Mouse (Mus musculus): ENCODE measurements at regions not wholly inside any gene's neighbourhood (a gene's known extent, or its start where the extent isn't known, plus 50 kb on each side); places are given as distances from the start of the nearest gene placed in this dataset.

GRCm38 (mm10) chr17:64209640-64210039 is 122.1 kb downstream of the Pja2 start:
- DNase-seq (ENCODE audit: low read depth, low spot score): no peak
- TF ChIP-seq MAFK (IDR thresholded peaks at IDR 0.05; ENCODE audit: borderline replicate concordance, low read depth, low read length) (no peak), ETS1 (IDR thresholded peaks at IDR 0.05; ENCODE audit: low read depth, low read length) (no peak), USF2 (IDR thresholded peaks at IDR 0.05; ENCODE audit: borderline replicate concordance in 1 of 2, insufficient read depth in 1 of 2, low read depth in 1 of 2, low read length in 2 of 2) (no peak), MYC (IDR thresholded peaks at IDR 0.05; ENCODE audit: low read depth, low read length) (no peak), GABPA (IDR thresholded peaks at IDR 0.05; ENCODE audit: low read depth, low read length) (no peak), ZC3H11A (IDR thresholded peaks at IDR 0.05; ENCODE audit: low read depth, low read length) (no peak), EP300 (IDR thresholded peaks at IDR 0.05; ENCODE audit: low read depth in 1 of 2, low read length in 2 of 2) (no peak), POLR2A (IDR thresholded peaks at IDR 0.05; ENCODE audit: control insufficient read depth in 1 of 2, insufficient read depth in 1 of 2, low read depth in 1 of 2, low read length in 2 of 2, poor library complexity in 1 of 2) (no peak), MYB (IDR thresholded peaks at IDR 0.05; ENCODE audit: low read depth, low read length) (no peak), CHD1 (IDR thresholded peaks at IDR 0.05; ENCODE audit: low read depth, low read length) (no peak), E2F4 (IDR thresholded peaks at IDR 0.05; ENCODE audit: borderline replicate concordance, low read depth, low read length) (no peak), NRF1 (IDR thresholded peaks at IDR 0.05; ENCODE audit: insufficient read depth, low read depth, low read length, poor library complexity, severe bottlenecking) (no peak), CTCF (IDR thresholded peaks at IDR 0.05 in 2 of 3, conservative IDR thresholded peaks at IDR 0.05 in 1 of 3; ENCODE audit: control insufficient read depth in 1 of 3, insufficient read depth in 1 of 3, low read depth in 2 of 3, low read length in 3 of 3, poor library complexity in 1 of 3, severe bottlenecking in 1 of 3) (no peak), GATA1 (IDR thresholded peaks at IDR 0.05; ENCODE audit: low read depth, low read length) (no peak), USF1 (IDR thresholded peaks at IDR 0.05; ENCODE audit: low read depth, low read length) (no peak), MAZ (IDR thresholded peaks at IDR 0.05; ENCODE audit: low read depth, low read length) (no peak), TBP (IDR thresholded peaks at IDR 0.05; ENCODE audit: low read depth, low read length) (no peak), JUND (IDR thresholded peaks at IDR 0.05; ENCODE audit: low read depth, low read length) (no peak), TAL1 (IDR thresholded peaks at IDR 0.05; ENCODE audit: low read length) (no peak), POLR2AphosphoS2 (IDR thresholded peaks at IDR 0.05; ENCODE audit: low read length) (no peak)
- no peak overlapping the region for H3K9ac ChIP-seq (ENCODE audit: control insufficient read depth, low read depth, low read length, poor library complexity, severe bottlenecking)

DNA sequence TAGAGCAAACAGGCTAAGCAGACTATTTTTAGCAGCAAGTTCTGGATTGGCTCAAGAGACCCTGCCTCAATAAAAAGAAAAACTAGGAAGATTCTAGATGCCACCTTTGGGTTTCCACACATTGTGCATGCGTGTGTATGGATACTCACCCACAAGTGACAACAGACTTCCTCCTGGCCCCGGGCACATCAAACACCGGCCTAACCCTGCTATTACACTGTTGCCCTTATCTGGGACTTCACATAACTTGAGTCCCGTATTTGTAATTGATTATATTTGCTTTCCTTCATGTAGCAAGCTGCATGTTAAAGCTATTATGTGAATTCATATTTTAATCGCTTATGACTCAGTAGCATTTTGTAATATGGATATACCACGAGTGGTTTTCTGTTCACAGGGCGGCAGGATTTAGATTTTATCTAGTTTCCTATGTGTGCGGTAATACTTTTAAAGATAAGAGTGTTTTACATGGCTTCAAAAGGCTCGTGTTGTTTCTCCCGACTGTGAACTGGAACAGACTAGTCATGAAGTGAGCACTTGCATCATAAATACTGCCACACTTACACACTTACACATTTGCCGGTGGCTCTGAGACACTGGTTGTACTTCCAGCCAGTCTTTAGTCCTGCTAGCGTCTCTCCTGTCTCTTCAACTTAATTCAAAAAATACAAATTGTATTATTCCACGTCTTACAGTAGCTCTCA is 123.4 kb downstream of the Pja2 start:
- H3K9me3 ChIP-seq (replicated peaks; ENCODE audit: insufficient read depth, low read length): no peaks in the 10 kb centered on the region
- H3K27ac ChIP-seq (ENCODE audit: control insufficient read depth, low read depth, low read length): no peak overlapping the region
- H3K27me3 ChIP-seq (ENCODE audit: control insufficient read depth in 1 of 2, insufficient read depth in 2 of 2, low read length in 2 of 2): peaks cover 0 to 2% of the 10 kb centered on the region in 2 experiments; a peak in 3 of 4 replicates
- no peaks in the 10 kb centered on the region for H3K36me3 ChIP-seq (ENCODE audit: control insufficient read depth in 1 of 2, insufficient read depth in 2 of 2, low read length in 2 of 2)
- H3K4me3 ChIP-seq (ENCODE audit: control insufficient read depth in 1 of 2, insufficient read depth in 1 of 2, low read depth in 2 of 2, low read length in 2 of 2): no peak overlapping the region
- no peak overlapping the region for H3K9ac ChIP-seq (ENCODE audit: control insufficient read depth, low read depth, low read length, poor library complexity, severe bottlenecking)
- no peak for DNase-seq (ENCODE audit: low read depth, low spot score)
- no peaks in the 10 kb centered on the region for H3K79me2 ChIP-seq (ENCODE audit: control insufficient read depth, insufficient read depth, low read length, poor library complexity)
- H3K4me1 ChIP-seq (ENCODE audit: control insufficient read depth in 1 of 2, insufficient read depth in 2 of 2, low read length in 2 of 2): no peaks in the 10 kb centered on the region
- TF ChIP-seq USF2 (IDR thresholded peaks at IDR 0.05; ENCODE audit: borderline replicate concordance in 1 of 2, insufficient read depth in 1 of 2, low read depth in 1 of 2, low read length in 2 of 2) (no peak), MAZ (IDR thresholded peaks at IDR 0.05; ENCODE audit: low read depth, low read length) (no peak), KAT2A (conservative IDR thresholded peaks at IDR 0.05; ENCODE audit: low read depth, low read length) (no peak), GATA1 (IDR thresholded peaks at IDR 0.05; ENCODE audit: low read depth, low read length) (no peak), ZKSCAN1 (IDR thresholded peaks at IDR 0.05; ENCODE audit: low read depth, low read length) (no peak), TBP (IDR thresholded peaks at IDR 0.05; ENCODE audit: low read depth, low read length) (no peak), RCOR1 (IDR thresholded peaks at IDR 0.05; ENCODE audit: low read depth, low read length) (no peak), HCFC1 (IDR thresholded peaks at IDR 0.05; ENCODE audit: low read depth, low read length) (no peak), MEF2A (IDR thresholded peaks at IDR 0.05; ENCODE audit: extremely low read depth, insufficient replicate concordance, low read depth, low read length, poor library complexity, severe bottlenecking) (no peak)

More at GRCm38 (mm10) chr17:64209640-64210039, 122.1 kb downstream of the Pja2 start:
- no peaks in the 10 kb centered on the region for H3K9me3 ChIP-seq (replicated peaks; ENCODE audit: insufficient read depth, low read length)
- no peaks in the 10 kb centered on the region for H3K36me3 ChIP-seq (ENCODE audit: control insufficient read depth in 1 of 2, insufficient read depth in 2 of 2, low read length in 2 of 2)
- no peaks in the 10 kb centered on the region for H3K79me2 ChIP-seq (ENCODE audit: control insufficient read depth, insufficient read depth, low read length, poor library complexity)
- H3K4me1 ChIP-seq (ENCODE audit: control insufficient read depth in 1 of 2, insufficient read depth in 2 of 2, low read length in 2 of 2): no peaks in the 10 kb centered on the region
- no peak overlapping the region for H3K4me3 ChIP-seq (ENCODE audit: control insufficient read depth in 1 of 2, insufficient read depth in 1 of 2, low read depth in 2 of 2, low read length in 2 of 2)
- peaks cover 0 to 2% of the 10 kb centered on the region in 2 experiments; a peak in 3 of 4 replicates for H3K27me3 ChIP-seq (ENCODE audit: control insufficient read depth in 1 of 2, insufficient read depth in 2 of 2, low read length in 2 of 2)
- H3K27ac ChIP-seq (ENCODE audit: control insufficient read depth, low read depth, low read length): no peak overlapping the region

All from MEL (cell line).